Mouse (Mus musculus) heart, embryonic 15.5 days (tissue): ENCODE data around the gene Ndufa11. TPM values are rescaled to one million over a fixed set of nuclear protein-coding genes. Genes with fewer than 3 reads are reported as not detected.

Experiments
- ATAC-seq: fragments of 200-750 bp; cut with Nextera tagmentation; replicated peaks from 2 replicates; pipeline ENCODE4 v1.8.0; 2017; ENCODE audit warnings: low read depth, moderate TSS enrichment; ENCODE audit not compliant: insufficient number of reproducible peaks, insufficient read depth, low FRiP score
- H3K27ac ChIP-seq: fragments of 300-500 bp; sonication (generic); 2 replicates; pipeline ENCODE4 v1.5.1; 2015; ENCODE audit warnings: mild to moderate bottlenecking, inconsistent platforms
- H3K27me3 ChIP-seq: fragments of 300-500 bp; sonication (generic); 2 replicates; pipeline ENCODE4 v1.6.1; 2015; ENCODE audit warnings: inconsistent platforms
- H3K36me3 ChIP-seq: fragments of 300-500 bp; sonication (generic); 2 replicates; pipeline ENCODE4 v1.6.1; 2015; ENCODE audit warnings: mild to moderate bottlenecking, inconsistent platforms
- H3K4me1 ChIP-seq: fragments of 300-500 bp; sonication (generic); replicated peaks from 2 replicates; pipeline ENCODE4 v1.6.1; 2015; ENCODE audit warnings: inconsistent platforms
- H3K4me2 ChIP-seq: fragments of 300-500 bp; sonication (generic); 2 replicates; pipeline ENCODE4 v1.6.1; 2015; ENCODE audit warnings: inconsistent platforms, mild to moderate bottlenecking, moderate library complexity
- H3K4me3 ChIP-seq: fragments of 300-500 bp; sonication (generic); 2 replicates; pipeline ENCODE4 v1.5.1; 2015; ENCODE audit warnings: mild to moderate bottlenecking, inconsistent platforms
- H3K9ac ChIP-seq: fragments of 300-500 bp; sonication (generic); 2 replicates; pipeline ENCODE4 v1.6.1; 2015; ENCODE audit warnings: mild to moderate bottlenecking, inconsistent platforms
- H3K9me3 ChIP-seq: fragments of 300-500 bp; sonication (generic); replicated peaks from 2 replicates; pipeline ENCODE4 v1.6.1; 2016; ENCODE audit warnings: inconsistent platforms
- WGBS: fragments of 180-500 bp; shearing (Covaris S2); methylation state at CpG from one replicate; pipeline ENCODE4 v1.1.7; 2015; ENCODE audit warnings: mixed read lengths; 5-methylcytosine and 5-hydroxymethylcytosine counted together
- polyA plus RNA-seq: library from polyadenylated mRNA; unstranded; fragments of >200 nt; fragmentation: Nextera tagmentation; extraction: Ambion mirVana; gene quantifications from 2 replicates; pipeline ENCODE4 v1.2.1, GENCODE M21; 2015

Gene Ndufa11
- 912 and 1,025 TPM in 2 replicates for polyA plus RNA-seq

- Histone ChIP-seq H3K27me3 (no peaks in the 10 kb centered on the region), H3K4me3 (peak within 1 kb of the TSS; percentile 89), H3K9me3 (no peaks in the 10 kb centered on the region), H3K9ac (peak within 1 kb of the TSS; percentile 94), H3K4me2 (peak within 1 kb of the TSS; percentile 88), H3K27ac (peak within 1 kb of the TSS; percentile 86), H3K36me3 (peaks cover 15% of the 10 kb centered on the region), H3K4me1 (peaks cover 38% of the 10 kb centered on the region)
- peak; percentile 74 for ATAC-seq
- WGBS, result under 1% methylated on average over 59 of the region's 59 CpGs
Measured at GRCm38 (mm10) chr17:56717363-56718058, at the start of gene Ndufa11, which contains the start of gene Vmac. Gene Ndufa11 (plus strand): TSS chr17:56717767. Gene Vmac (minus strand): TSS chr17:56718022.

- 4% methylated on average over 31 of the region's 31 CpGs for WGBS
- H3K9ac ChIP-seq, result peak overlapping the region; percentile 52
- no peaks in the 10 kb centered on the region for H3K9me3 ChIP-seq
- no peak overlapping the region for H3K27ac ChIP-seq
- peaks cover 20% of the 10 kb centered on the region for H3K4me1 ChIP-seq
- H3K27me3 ChIP-seq, result no peaks in the 10 kb centered on the region
- H3K4me2 ChIP-seq, result peak overlapping the region; percentile 94
- no peak for ATAC-seq
- H3K4me3 ChIP-seq, result peak overlapping the region; percentile 55
- no peaks in the 10 kb centered on the region for H3K36me3 ChIP-seq
Measured at GRCm38 (mm10) chr17:56668384-56669144, 49.0 kb upstream of the Ndufa11 start.

- H3K9me3 ChIP-seq, result no peaks in the 10 kb centered on the region
- H3K36me3 ChIP-seq, result no peaks in the 10 kb centered on the region
- no peak for ATAC-seq
- H3K4me3 ChIP-seq, result no peak overlapping the region
- 79% methylated on average over 8 of the region's 8 CpGs for WGBS
- H3K27me3 ChIP-seq, result no peaks in the 10 kb centered on the region
- H3K4me1 ChIP-seq, result peaks cover 17% of the 10 kb centered on the region
- no peak overlapping the region for H3K9ac ChIP-seq
- no peak overlapping the region for H3K27ac ChIP-seq
- H3K4me2 ChIP-seq, result no peak overlapping the region
Measured at GRCm38 (mm10) chr17:56669766-56670165, 47.8 kb upstream of the Ndufa11 start.

GRCm38 (mm10) chr17:56672941-56673646, 44.5 kb upstream of the Ndufa11 start, which contains the start of gene Ranbp3:
Gene Ranbp3 (plus strand): TSS chr17:56673294.
- Histone ChIP-seq H3K27ac (peak within 1 kb of the TSS; percentile 93), H3K4me3 (peak within 1 kb of the TSS; percentile 87), H3K27me3 (no peaks in the 10 kb centered on the region), H3K9me3 (no peaks in the 10 kb centered on the region), H3K4me2 (peak within 1 kb of the TSS; percentile 85), H3K36me3 (peaks cover 9% of the 10 kb centered on the region; the same call in 1 of the 2 replicates), H3K9ac (peak within 1 kb of the TSS; percentile 96), H3K4me1 (peaks cover 29% of the 10 kb centered on the region)
- peak; percentile 94 for ATAC-seq
- under 1% methylated on average over 65 of the region's 66 CpGs for WGBS

GRCm38 (mm10) chr17:56673647-56674416, 43.7 kb upstream of the Ndufa11 start:
- peak overlapping the region; percentile 81 for H3K4me2 ChIP-seq
- H3K9me3 ChIP-seq, result no peaks in the 10 kb centered on the region
- ATAC-seq, result no peak
- H3K9ac ChIP-seq, result peak overlapping the region; percentile 96
- H3K27me3 ChIP-seq, result no peaks in the 10 kb centered on the region
- peaks cover 22% of the 10 kb centered on the region for H3K4me1 ChIP-seq
- WGBS, result under 1% methylated on average over 36 of the region's 37 CpGs
- H3K36me3 ChIP-seq, result peaks cover 9% of the 10 kb centered on the region; the same call in 1 of the 2 replicates
- peak overlapping the region; percentile 87 for H3K4me3 ChIP-seq
- peak overlapping the region; percentile 85 for H3K27ac ChIP-seq

GRCm38 (mm10) chr17:56681791-56682190, 35.8 kb upstream of the Ndufa11 start:
- H3K9me3 ChIP-seq, result no peaks in the 10 kb centered on the region
- H3K27ac ChIP-seq, result no peak overlapping the region
- ATAC-seq, result no peak
- H3K4me3 ChIP-seq, result no peak overlapping the region
- no peak overlapping the region for H3K9ac ChIP-seq
- WGBS, result 58% methylated on average over 4 of the region's 4 CpGs
- peaks cover 30% of the 10 kb centered on the region for H3K4me1 ChIP-seq
- no peak overlapping the region for H3K4me2 ChIP-seq
- peaks cover 23% of the 10 kb centered on the region for H3K36me3 ChIP-seq
- no peaks in the 10 kb centered on the region for H3K27me3 ChIP-seq

GRCm38 (mm10) chr17:56682880-56683279, 34.7 kb upstream of the Ndufa11 start:
- WGBS, result 19% methylated on average over 3 of the region's 3 CpGs
- H3K4me2 ChIP-seq, result no peak overlapping the region
- H3K9me3 ChIP-seq, result no peaks in the 10 kb centered on the region
- no peaks in the 10 kb centered on the region for H3K27me3 ChIP-seq
- H3K4me3 ChIP-seq, result no peak overlapping the region
- no peak for ATAC-seq
- peaks cover 37% of the 10 kb centered on the region for H3K4me1 ChIP-seq
- H3K36me3 ChIP-seq, result peaks cover 21% of the 10 kb centered on the region
- no peak overlapping the region for H3K27ac ChIP-seq
- 0 out of 2 replicates have a peak overlapping the region, but pooled peaks have one; percentile 2 for H3K9ac ChIP-seq

- Histone ChIP-seq H3K27me3 (no peaks in the 10 kb centered on the region), H3K27ac (no peak overlapping the region), H3K4me1 (peaks cover 42% of the 10 kb centered on the region), H3K9me3 (no peaks in the 10 kb centered on the region), H3K9ac (no peak overlapping the region), H3K4me2 (no peak overlapping the region), H3K36me3 (peaks cover 26% of the 10 kb centered on the region), H3K4me3 (no peak overlapping the region)
- ATAC-seq, result no peak
- 80% methylated on average over 5 of the region's 5 CpGs for WGBS
Measured at GRCm38 (mm10) chr17:56683546-56684140, 33.9 kb upstream of the Ndufa11 start.

- H3K9ac ChIP-seq, result no peak overlapping the region
- H3K4me2 ChIP-seq, result no peak overlapping the region
- H3K9me3 ChIP-seq, result no peaks in the 10 kb centered on the region
- H3K4me1 ChIP-seq, result peaks cover 42% of the 10 kb centered on the region
- no peak for ATAC-seq
- 83% methylated on average over 2 of the region's 2 CpGs for WGBS
- H3K27ac ChIP-seq, result no peak overlapping the region
- H3K27me3 ChIP-seq, result no peaks in the 10 kb centered on the region
- H3K36me3 ChIP-seq, result peaks cover 26% of the 10 kb centered on the region
- no peak overlapping the region for H3K4me3 ChIP-seq
Measured at GRCm38 (mm10) chr17:56684649-56685048, 32.9 kb upstream of the Ndufa11 start.

- Histone ChIP-seq H3K4me3 (no peak overlapping the region), H3K27me3 (no peaks in the 10 kb centered on the region), H3K36me3 (peaks cover 27% of the 10 kb centered on the region), H3K9me3 (no peaks in the 10 kb centered on the region), H3K27ac (no peak overlapping the region), H3K4me1 (peaks cover 48% of the 10 kb centered on the region), H3K9ac (no peak overlapping the region), H3K4me2 (no peak overlapping the region)
- WGBS, result 83% methylated on average over 4 of the region's 4 CpGs
- no peak for ATAC-seq
Measured at GRCm38 (mm10) chr17:56686801-56687200, 30.8 kb upstream of the Ndufa11 start.
